Mouse (Mus musculus) limb, embryonic 15.5 days (tissue): Measurements from ENCODE around the gene Defb18. TPM values are rescaled to one million over a fixed set of nuclear protein-coding genes. Genes with fewer than 3 reads are reported as not detected.
"Not testable (repeated sequence)": the region's sequence is repeated elsewhere in the genome, so short reads cannot be mapped to it uniquely, and the experiment has no call there.

Experiments
- ATAC-seq: fragments of 200-750 bp; cut with Nextera tagmentation; 2 replicates; pipeline ENCODE4 v1.8.0; 2017; ENCODE audit warnings: low read depth, moderate TSS enrichment; ENCODE audit not compliant: insufficient number of reproducible peaks, low FRiP score, low TSS enrichment
- H3K27ac ChIP-seq: fragments of 300-500 bp; sonication (generic); 2 replicates; pipeline ENCODE4 v1.5.1; 2015; ENCODE audit warnings: moderate library complexity, mild to moderate bottlenecking, inconsistent platforms
- H3K27me3 ChIP-seq: fragments of 300-500 bp; sonication (generic); 2 replicates; pipeline ENCODE4 v1.6.1; 2015; ENCODE audit warnings: inconsistent platforms
- H3K36me3 ChIP-seq: fragments of 300-500 bp; sonication (generic); 2 replicates; pipeline ENCODE4 v1.6.1; 2015; ENCODE audit warnings: inconsistent platforms
- H3K4me1 ChIP-seq: fragments of 300-500 bp; sonication (generic); 2 replicates; pipeline ENCODE4 v1.6.1; 2015; ENCODE audit warnings: inconsistent platforms
- H3K4me2 ChIP-seq: fragments of 300-500 bp; sonication (generic); 2 replicates; pipeline ENCODE4 v1.6.1; 2015; ENCODE audit warnings: mild to moderate bottlenecking, inconsistent platforms
- H3K4me3 ChIP-seq: fragments of 300-500 bp; sonication (generic); 2 replicates; pipeline ENCODE4 v1.5.1; 2015; ENCODE audit warnings: mild to moderate bottlenecking, inconsistent platforms
- H3K9ac ChIP-seq: fragments of 300-500 bp; sonication (generic); 2 replicates; pipeline ENCODE4 v1.6.1; 2015; ENCODE audit warnings: inconsistent platforms
- H3K9me3 ChIP-seq: fragments of 300-500 bp; sonication (generic); 2 replicates; pipeline ENCODE4 v1.6.1; 2016; ENCODE audit warnings: inconsistent platforms
- WGBS: fragments of 180-500 bp; shearing (Covaris S2); methylation state at CpG from one replicate; pipeline ENCODE4 v1.1.7; 2015; 5-methylcytosine and 5-hydroxymethylcytosine counted together
- polyA plus RNA-seq: library from polyadenylated mRNA; unstranded; fragments of >200 nt; fragmentation: Nextera tagmentation; extraction: Ambion mirVana; gene quantifications from 2 replicates; pipeline ENCODE4 v1.2.1, GENCODE M21; 2015

Gene Defb18
- polyA plus RNA-seq: not detected in 2 replicates

- H3K27me3 ChIP-seq: no peaks in the 10 kb centered on the region
- no peaks in the 10 kb centered on the region for H3K9me3 ChIP-seq
- H3K4me3 ChIP-seq: no peak within 1 kb of the TSS
- H3K4me2 ChIP-seq: no peak within 1 kb of the TSS
- H3K27ac ChIP-seq: no peak within 1 kb of the TSS
- no peaks in the 10 kb centered on the region for H3K36me3 ChIP-seq
- H3K9ac ChIP-seq: no peak within 1 kb of the TSS
- WGBS: 71% methylated on average over 1 of the region's 1 CpGs
- ATAC-seq: no peak
- H3K4me1 ChIP-seq: no peaks in the 10 kb centered on the region
Measured at GRCm38 (mm10) chr1:18237343-18237742, at the start of gene Defb18. TSS of gene Defb18 (minus strand) at chr1:18237443.

GRCm38 (mm10) chr1:18271095-18271494 lies 33.9 kb upstream of the Defb18 start:
- 81% methylated on average over 4 of the region's 4 CpGs for WGBS
- ATAC-seq: no peak

GRCm38 (mm10) chr1:18268845-18269244 lies 31.6 kb upstream of the Defb18 start:
- WGBS: 85% methylated on average over 5 of the region's 5 CpGs
- Histone ChIP-seq H3K4me3 (no peak overlapping the region), H3K9ac (no peak overlapping the region), H3K27me3 (no peaks in the 10 kb centered on the region), H3K4me1 (no peaks in the 10 kb centered on the region), H3K36me3 (no peaks in the 10 kb centered on the region), H3K9me3 (no peaks in the 10 kb centered on the region), H3K4me2 (no peak overlapping the region), H3K27ac (no peak overlapping the region)
- ATAC-seq: no peak

More at GRCm38 (mm10) chr1:18271095-18271494, 33.9 kb upstream of the Defb18 start:
- H3K4me2 ChIP-seq: no peak overlapping the region
- no peaks in the 10 kb centered on the region for H3K4me1 ChIP-seq
- H3K36me3 ChIP-seq: no peaks in the 10 kb centered on the region
- H3K9ac ChIP-seq: no peak overlapping the region
- no peak overlapping the region for H3K27ac ChIP-seq
- H3K9me3 ChIP-seq: no peaks in the 10 kb centered on the region
- H3K27me3 ChIP-seq: no peaks in the 10 kb centered on the region
- H3K4me3 ChIP-seq: no peak overlapping the region

GRCm38 (mm10) chr1:18265038-18265437 lies 27.8 kb upstream of the Defb18 start, which contains the start of gene Defb41:
TSS of gene Defb41 (minus strand) at chr1:18265138.
- ATAC-seq: no peak
- H3K4me3 ChIP-seq: no peak within 1 kb of the TSS
- no peak within 1 kb of the TSS for H3K4me2 ChIP-seq
- H3K27me3 ChIP-seq: no peaks in the 10 kb centered on the region
- no peaks in the 10 kb centered on the region for H3K4me1 ChIP-seq
- no peak within 1 kb of the TSS for H3K27ac ChIP-seq
- no peaks in the 10 kb centered on the region for H3K9me3 ChIP-seq
- no peak within 1 kb of the TSS for H3K9ac ChIP-seq
- H3K36me3 ChIP-seq: no peaks in the 10 kb centered on the region

- H3K4me1 ChIP-seq, H3K27me3 ChIP-seq, H3K9ac ChIP-seq, H3K27ac ChIP-seq, H3K9me3 ChIP-seq, H3K4me2 ChIP-seq, H3K4me3 ChIP-seq, ATAC-seq, H3K36me3 ChIP-seq: not testable (repeated sequence)
- WGBS: 81% methylated on average over 9 of the region's 9 CpGs
Measured at GRCm38 (mm10) chr1:18245801-18246580, 8.7 kb upstream of the Defb18 start.

GRCm38 (mm10) chr1:18223385-18223945 lies 13.8 kb downstream of the Defb18 start:
- Histone ChIP-seq H3K27ac (no peak overlapping the region), H3K9me3 (no peaks in the 10 kb centered on the region), H3K4me2 (no peak overlapping the region), H3K4me1 (no peaks in the 10 kb centered on the region), H3K36me3 (no peaks in the 10 kb centered on the region), H3K9ac (no peak overlapping the region), H3K27me3 (no peaks in the 10 kb centered on the region), H3K4me3 (no peak overlapping the region)
- WGBS: 10% methylated on average over 3 of the region's 3 CpGs
- ATAC-seq: no peak

- no peak for ATAC-seq
- no peak overlapping the region for H3K27ac ChIP-seq
- H3K9ac ChIP-seq: no peak overlapping the region
- H3K4me3 ChIP-seq: no peak overlapping the region
- no peaks in the 10 kb centered on the region for H3K27me3 ChIP-seq
- WGBS: 23% methylated on average over 4 of the region's 4 CpGs
- H3K9me3 ChIP-seq: no peaks in the 10 kb centered on the region
- H3K4me2 ChIP-seq: no peak overlapping the region
- no peaks in the 10 kb centered on the region for H3K36me3 ChIP-seq
- no peaks in the 10 kb centered on the region for H3K4me1 ChIP-seq
Measured at GRCm38 (mm10) chr1:18191719-18192118, 45.5 kb downstream of the Defb18 start.

- no peaks in the 10 kb centered on the region for H3K9me3 ChIP-seq
- no peaks in the 10 kb centered on the region for H3K36me3 ChIP-seq
- no peak overlapping the region for H3K4me2 ChIP-seq
- ATAC-seq: no peak
- H3K27me3 ChIP-seq: no peaks in the 10 kb centered on the region
- H3K4me3 ChIP-seq: no peak overlapping the region
- H3K27ac ChIP-seq: no peak overlapping the region
- WGBS: 6% methylated on average over 1 of the region's 1 CpGs
- H3K4me1 ChIP-seq: no peaks in the 10 kb centered on the region
- H3K9ac ChIP-seq: no peak overlapping the region
Measured at GRCm38 (mm10) chr1:18190714-18191712, 46.2 kb downstream of the Defb18 start.

Other genes starting within 250 kb of the Defb18 start
- not detected in 2 replicates for gene Crisp4, start 91.5 kb downstream of the Defb18 start, polyA plus RNA-seq
- not detected in 2 replicates for gene Defb41, start 27.7 kb upstream of the Defb18 start, polyA plus RNA-seq